Mouse (Mus musculus) cerebellum, adult 2 months (tissue): Measurements from ENCODE around the gene Kctd14. TPM values are rescaled to one million over a fixed set of nuclear protein-coding genes. Genes with fewer than 3 reads are reported as not detected.

Experiments used
- DNase-seq, 2 experiments: peaks; one replicate each; pipeline ENCODE4 v3.0.0; 2021
- H3K27ac ChIP-seq: fragments of 200-500 bp; 2 replicates; pipeline ENCODE4 v1.5.1; 2012; ENCODE audit warnings: low read length, control low read depth, inconsistent platforms; ENCODE audit not compliant: insufficient read depth
- H3K27me3 ChIP-seq: fragments of 200-500 bp; 2 replicates; pipeline ENCODE4 v1.6.1; 2012; ENCODE audit warnings: inconsistent platforms, mild to moderate bottlenecking, low read length, moderate library complexity; ENCODE audit not compliant: control insufficient read depth, insufficient read depth
- H3K4me1 ChIP-seq: fragments of 200-500 bp; 2 replicates; pipeline ENCODE4 v1.6.1; 2011; ENCODE audit warnings: low read length; ENCODE audit not compliant: control insufficient read depth, insufficient read depth
- H3K4me3 ChIP-seq: fragments of 200-500 bp; replicated peaks from 2 replicates; pipeline ENCODE3; 2011; ENCODE audit warnings: mild to moderate bottlenecking, low read depth, low read length, control low read depth; ENCODE audit not compliant: insufficient read depth
- CTCF ChIP-seq: fragments of 200-500 bp; IDR thresholded peaks from 2 replicates; pipeline ENCODE4 v1.5.1; 2011; ENCODE audit warnings: low read depth, mild to moderate bottlenecking, control low read depth, low read length, moderate library complexity, borderline replicate concordance; ENCODE audit not compliant: insufficient read depth
- POLR2A ChIP-seq: fragments of 200-500 bp; IDR thresholded peaks from 2 replicates; pipeline ENCODE4 v1.6.1; 2011; ENCODE audit warnings: low read length, control low read depth, borderline replicate concordance; ENCODE audit not compliant: insufficient read depth
- WGBS: fragments of 180-500 bp; shearing (Covaris S2); methylation state at CpG from one replicate; pipeline ENCODE4 v1.1.7; 2018; 5-methylcytosine and 5-hydroxymethylcytosine counted together
- polyA plus RNA-seq: library from polyadenylated mRNA; depleted of rRNA; stranded (reverse); fragments of >200 nt; gene quantifications from 2 replicates; pipeline ENCODE4 v1.2.3, GENCODE M21; 2012

Gene Kctd14
- polyA plus RNA-seq, 1 experiment, result 2.2 TPM

GRCm38 (mm10) chr7:97416906-97417777 lies 34.0 kb upstream of the Kctd14 start, which contains the start of gene Thrsp:
Thrsp (minus strand) TSS chr7:97417730.
- WGBS, result 5% methylated on average over 25 of the region's 25 CpGs
- TF ChIP-seq POLR2A (peak; percentile 97), CTCF (no peak)

GRCm38 (mm10) chr7:97418717-97419116 lies 32.4 kb upstream of the Kctd14 start:
- peaks cover 30% of the 10 kb centered on the region for H3K4me1 ChIP-seq
- no peaks in the 10 kb centered on the region for H3K27me3 ChIP-seq
- H3K4me3 ChIP-seq, result no peak overlapping the region
- no peak overlapping the region for H3K27ac ChIP-seq
- 42% methylated on average over 5 of the region's 5 CpGs for WGBS
- DNase-seq, result peak in 1 of 2 experiments; percentile 43
- TF ChIP-seq POLR2A (no peak), CTCF (no peak)

More at GRCm38 (mm10) chr7:97416906-97417777, 34.0 kb upstream of the Kctd14 start, which contains the start of gene Thrsp:
- peak; percentile 95 to 98 for DNase-seq
- Histone ChIP-seq H3K4me3 (peak within 1 kb of the TSS; percentile 62), H3K27me3 (no peaks in the 10 kb centered on the region), H3K27ac (peak within 1 kb of the TSS; percentile 81), H3K4me1 (peaks cover 33% of the 10 kb centered on the region)

GRCm38 (mm10) chr7:97419163-97419562 lies 32.0 kb upstream of the Kctd14 start:
- H3K27ac ChIP-seq, result no peak overlapping the region

GRCm38 (mm10) chr7:97420406-97420805 lies 30.7 kb upstream of the Kctd14 start:
- H3K27ac ChIP-seq, result peak overlapping the region; percentile 71; the same call in 1 of the 2 replicates
- H3K4me1 ChIP-seq, result peaks cover 31% of the 10 kb centered on the region
- TF ChIP-seq POLR2A (no peak), CTCF (no peak)
- no peak overlapping the region for H3K4me3 ChIP-seq
- H3K27me3 ChIP-seq, result no peaks in the 10 kb centered on the region
- no peak for DNase-seq
- 67% methylated on average over 1 of the region's 1 CpGs for WGBS

More at GRCm38 (mm10) chr7:97419163-97419562, 32.0 kb upstream of the Kctd14 start:
- Histone ChIP-seq H3K4me3 (no peak overlapping the region), H3K4me1 (peaks cover 30% of the 10 kb centered on the region), H3K27me3 (no peaks in the 10 kb centered on the region)
- WGBS, result 86% methylated on average over 5 of the region's 5 CpGs
- TF ChIP-seq POLR2A (no peak), CTCF (no peak)
- no peak for DNase-seq

GRCm38 (mm10) chr7:97420958-97421651 lies 30.0 kb upstream of the Kctd14 start:
- Histone ChIP-seq H3K4me3 (no peak overlapping the region), H3K27me3 (no peaks in the 10 kb centered on the region), H3K4me1 (peaks cover 28% of the 10 kb centered on the region), H3K27ac (peak overlapping the region; percentile 71)
- peak; percentile 72 to 83 for DNase-seq
- TF ChIP-seq POLR2A (no peak), CTCF (no peak)
- 17% methylated on average over 8 of the region's 8 CpGs for WGBS

- Histone ChIP-seq H3K27me3 (no peaks in the 10 kb centered on the region), H3K4me3 (no peak overlapping the region), H3K4me1 (peaks cover 37% of the 10 kb centered on the region), H3K27ac (no peak overlapping the region)
- whole genome bisulfite sequencing, result 72% methylated on average over 5 of the region's 5 CpGs
- TF ChIP-seq POLR2A, result no peak
- TF ChIP-seq CTCF, result no peak
- DNase-seq, result no peak
Measured at GRCm38 (mm10) chr7:97423754-97424153, 27.4 kb upstream of the Kctd14 start.

- peak; percentile 86 to 92 for DNase-seq
- Histone ChIP-seq H3K4me1 (peaks cover 32% of the 10 kb centered on the region), H3K4me3 (no peak overlapping the region), H3K27me3 (no peaks in the 10 kb centered on the region), H3K27ac (no peak overlapping the region)
- peak; percentile 86 for TF ChIP-seq CTCF
- TF ChIP-seq POLR2A, result no peak
- WGBS, result 9% methylated on average over 12 of the region's 12 CpGs
Measured at GRCm38 (mm10) chr7:97424621-97425245, 26.4 kb upstream of the Kctd14 start.
